ENCODE assay signal across 12 mouse cellular contexts in genomic region chr2:145882398-145882797, GRCm38 (mm10). TPM values are rescaled to one million over a fixed set of nuclear protein-coding genes. Genes with fewer than 3 reads are reported as not detected.
DNase-seq lines count a peak whose midpoint lies in the region; ATAC-seq lines count a peak whose summit lies in the region.
"Had no signal": no experiment of that assay in that cellular context is flagged by ENCODE, and none has a peak within 500 bp of the region (broad histone marks: within the 10 kb centered on the region; RNA-seq: fewer than 3 reads in every experiment).

No protein-coding gene starts in this region.

- H3K9me3 ChIP-seq in midbrain, embryonic 14.5 days (ENCODE audit: control insufficient read depth, low read length) = no peaks in the 10 kb centered on the region
- no peaks in the 10 kb centered on the region for H3K9me3 ChIP-seq in midbrain, embryonic 13.5 days
- H3K9me3 ChIP-seq in embryonic facial prominence, embryonic 15.5 days (replicated peaks) = no peaks in the 10 kb centered on the region

- no peak overlapping the region for H3K4me3 ChIP-seq in midbrain, embryonic 14.5 days (replicated peaks; ENCODE audit: low read depth, low read length)
- H3K4me3 ChIP-seq in midbrain, embryonic 13.5 days (replicated peaks) = no peak overlapping the region
- no peak overlapping the region for H3K4me3 ChIP-seq in embryonic facial prominence, embryonic 15.5 days (replicated peaks)

- 21% methylated on average over 2 of the region's 2 CpGs for WGBS in midbrain, embryonic 14.5 days
- WGBS in midbrain, embryonic 13.5 days = 20% methylated on average over 2 of the region's 2 CpGs
- 13% methylated on average over 2 of the region's 2 CpGs for WGBS in embryonic facial prominence, embryonic 15.5 days

- DNase-seq in frontal cortex, postnatal 25 days (ENCODE audit: low spot score in 2 of 2) = no peak
- DNase-seq in midbrain, embryonic 14.5 days = peak; percentile 63
- no peak for DNase-seq in gastrocnemius, postnatal 25 days
- no peak for DNase-seq in right cerebral cortex, postnatal 14 days
- DNase-seq in right cerebral cortex, postnatal 4 days = no peak
- DNase-seq: gastrocnemius, postnatal 36 days had no signal

- 0 out of 2 replicates have a peak, but pooled peaks have one; percentile 17 for ATAC-seq in frontal cortex, adult (ENCODE audit: low TSS enrichment)
- no peak for ATAC-seq in midbrain, embryonic 14.5 days (ENCODE audit: low FRiP score, low TSS enrichment)
- no peak for ATAC-seq in midbrain, embryonic 13.5 days
- no peak for ATAC-seq in embryonic facial prominence, embryonic 15.5 days (ENCODE audit: insufficient number of reproducible peaks, low FRiP score, low TSS enrichment, low read depth)
- ATAC-seq: hindbrain, embryonic 16.5 days had no signal

- no peak overlapping the region for H3K4me2 ChIP-seq in midbrain, embryonic 14.5 days (ENCODE audit: low read length)
- no peak overlapping the region for H3K4me2 ChIP-seq in midbrain, embryonic 13.5 days (replicated peaks)
- H3K4me2 ChIP-seq in embryonic facial prominence, embryonic 15.5 days (replicated peaks) = no peak overlapping the region

- H3K9ac ChIP-seq in midbrain, embryonic 14.5 days (replicated peaks; ENCODE audit: low read length) = no peak overlapping the region
- H3K9ac ChIP-seq in midbrain, embryonic 13.5 days (replicated peaks) = no peak overlapping the region
- no peak overlapping the region for H3K9ac ChIP-seq in embryonic facial prominence, embryonic 15.5 days

- H3K4me1 ChIP-seq in midbrain, embryonic 14.5 days (ENCODE audit: control insufficient read depth, insufficient read depth, low read length) = no peaks in the 10 kb centered on the region
- 0 out of 2 replicates have a peak, but pooled peaks cover 4% of the 10 kb centered on the region for H3K4me1 ChIP-seq in midbrain, embryonic 13.5 days (replicated peaks)
- H3K4me1 ChIP-seq in embryonic facial prominence, embryonic 15.5 days = peaks cover 61% of the 10 kb centered on the region

- H3K27ac ChIP-seq in midbrain, embryonic 14.5 days (replicated peaks; ENCODE audit: low read depth, low read length) = no peak overlapping the region
- no peak overlapping the region for H3K27ac ChIP-seq in midbrain, embryonic 13.5 days
- H3K27ac ChIP-seq in embryonic facial prominence, embryonic 15.5 days (replicated peaks) = peak overlapping the region; percentile 95

- peaks cover 21% of the 10 kb centered on the region for H3K36me3 ChIP-seq in midbrain, embryonic 14.5 days (ENCODE audit: control insufficient read depth, insufficient read depth, low read length)
- peaks cover 29% of the 10 kb centered on the region for H3K36me3 ChIP-seq in midbrain, embryonic 13.5 days
- peaks cover 56% of the 10 kb centered on the region for H3K36me3 ChIP-seq in embryonic facial prominence, embryonic 15.5 days
- H3K36me3 ChIP-seq: G1E had no signal

- no peaks in the 10 kb centered on the region for H3K27me3 ChIP-seq in midbrain, embryonic 14.5 days (ENCODE audit: control insufficient read depth, insufficient read depth, low read length)
- H3K27me3 ChIP-seq in midbrain, embryonic 13.5 days = no peaks in the 10 kb centered on the region
- H3K27me3 ChIP-seq in embryonic facial prominence, embryonic 15.5 days = no peaks in the 10 kb centered on the region

RNA-seq across cellular contexts. Expression of gene Naa20, which starts 19.5 kb away (rescaled TPM):
- polyA plus RNA-seq in midbrain, embryonic 14.5 days (2014; fragmentation: Nextera tagmentation; extraction: Ambion mirVana) = 128 and 134 TPM in 2 replicates
- polyA plus RNA-seq in midbrain, embryonic 13.5 days (2015; fragmentation: Nextera tagmentation; extraction: Ambion mirVana) = 119 and 126 TPM in 2 replicates
- polyA plus RNA-seq in embryonic facial prominence, embryonic 15.5 days (2015; fragmentation: Nextera tagmentation; extraction: Ambion mirVana) = 151 and 160 TPM in 2 replicates
- total RNA-seq in gastrocnemius, postnatal 25 days (2021) = 10 to 100 TPM; 54.6 to 57.2 TPM

RNA-seq across cellular contexts. Expression of gene Cfap61, which starts 52.2 kb away (rescaled TPM):
- 1.1 and 1.7 TPM in 2 replicates for polyA plus RNA-seq in midbrain, embryonic 14.5 days (2014; fragmentation: Nextera tagmentation; extraction: Ambion mirVana)
- 1.7 and 1.8 TPM in 2 replicates for polyA plus RNA-seq in midbrain, embryonic 13.5 days (2015; fragmentation: Nextera tagmentation; extraction: Ambion mirVana)
- polyA plus RNA-seq in embryonic facial prominence, embryonic 15.5 days (2015; fragmentation: Nextera tagmentation; extraction: Ambion mirVana) = 1.9 and 3.4 TPM in 2 replicates
- not detected for total RNA-seq in gastrocnemius, postnatal 25 days (2021)
- total RNA-seq: gastrocnemius, postnatal 36 days had no signal
- polyA plus RNA-seq: G1E; stomach, embryonic 14.5 days had no signal

RNA-seq across cellular contexts. Expression of gene Crnkl1, which starts 52.4 kb away (rescaled TPM):
- 27.7 and 33.5 TPM in 2 replicates for polyA plus RNA-seq in midbrain, embryonic 14.5 days (2014; fragmentation: Nextera tagmentation; extraction: Ambion mirVana)
- 33.5 and 35.6 TPM in 2 replicates for polyA plus RNA-seq in midbrain, embryonic 13.5 days (2015; fragmentation: Nextera tagmentation; extraction: Ambion mirVana)
- 27.0 and 27.7 TPM in 2 replicates for polyA plus RNA-seq in embryonic facial prominence, embryonic 15.5 days (2015; fragmentation: Nextera tagmentation; extraction: Ambion mirVana)
- 10 to 100 TPM; 13.3 to 14.2 TPM for total RNA-seq in gastrocnemius, postnatal 25 days (2021)
